Mouse (Mus musculus): ENCODE data around the gene Pepd. TPM values are rescaled to one million over a fixed set of nuclear protein-coding genes. Genes with fewer than 3 reads are reported as not detected.

The Pepd gene
- total and polyA plus RNA-seq, 3 experiments = 29.7 to 48.0 TPM; not detected in 1

DNA sequence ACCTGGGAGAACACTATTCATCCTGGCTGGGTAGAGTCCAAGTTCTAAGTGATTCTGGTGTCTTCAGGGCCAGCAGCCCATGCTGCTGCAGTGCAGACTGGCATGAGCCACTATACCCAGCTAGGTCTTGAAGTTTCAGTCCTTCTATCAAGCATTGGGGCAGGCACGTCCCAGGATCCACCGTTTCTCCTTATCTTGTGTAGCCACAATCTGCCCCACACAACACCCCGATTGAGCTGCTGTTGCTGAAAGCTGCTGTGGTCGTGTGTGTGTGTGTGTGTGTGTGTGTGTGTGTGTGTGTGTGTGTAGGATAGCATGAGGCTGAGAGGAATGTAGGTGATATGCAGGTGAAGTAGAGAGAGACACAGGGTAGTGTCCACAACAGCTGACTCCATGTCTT, 123.4 kb downstream of the Pepd start:
- no peaks in the 10 kb centered on the region for H3K79me2 ChIP-seq (ENCODE audit: control insufficient read depth, insufficient read depth, low read length, poor library complexity)

DNA sequence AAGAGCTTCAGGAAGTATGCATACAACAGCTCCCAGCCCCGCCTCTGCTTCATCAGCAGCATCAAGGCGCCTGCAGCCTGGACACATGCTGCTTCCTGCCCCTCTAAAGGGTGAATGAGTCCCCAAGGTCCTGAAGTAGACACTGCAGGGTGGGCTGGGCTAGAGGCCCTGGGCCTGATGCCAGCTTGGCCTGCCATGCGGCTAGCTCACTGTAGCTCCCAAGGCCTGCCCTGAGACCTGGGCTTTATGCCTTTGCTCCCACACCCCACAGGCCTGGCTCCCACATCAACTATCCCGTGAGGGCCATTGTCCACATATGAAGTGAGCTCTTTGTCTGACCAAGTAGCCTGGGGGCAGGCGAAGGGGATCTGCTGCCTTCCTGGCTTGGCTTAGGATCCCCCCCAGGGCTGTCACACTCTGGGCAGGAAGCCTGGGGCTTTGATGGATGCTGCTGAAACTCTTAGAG, 124.1 kb downstream of the Pepd start:
- TF ChIP-seq CTCF (IDR thresholded peaks at IDR 0.05 in 2 of 3, conservative IDR thresholded peaks at IDR 0.05 in 1 of 3; ENCODE audit: control insufficient read depth in 1 of 3, insufficient read depth in 1 of 3, low read depth in 2 of 3, low read length in 3 of 3, poor library complexity in 1 of 3, severe bottlenecking in 1 of 3) = no peak
- TF ChIP-seq CHD2 (IDR thresholded peaks at IDR 0.05; ENCODE audit: low read length) = no peak
- no peak for TF ChIP-seq MYC (IDR thresholded peaks at IDR 0.05; ENCODE audit: low read depth, low read length)
- no peak for TF ChIP-seq RCOR1 (IDR thresholded peaks at IDR 0.05; ENCODE audit: low read depth, low read length)
- TF ChIP-seq UBTF (IDR thresholded peaks at IDR 0.05; ENCODE audit: borderline replicate concordance, insufficient read depth, low read depth, low read length) = no peak
- no peak for TF ChIP-seq USF2 (IDR thresholded peaks at IDR 0.05; ENCODE audit: borderline replicate concordance in 1 of 2, insufficient read depth in 1 of 2, low read depth in 1 of 2, low read length in 2 of 2)
- TF ChIP-seq MXI1 (IDR thresholded peaks at IDR 0.05; ENCODE audit: low read depth, low read length) = no peak
- TF ChIP-seq SIN3A (IDR thresholded peaks at IDR 0.05; ENCODE audit: low read length) = no peak
- no peak for TF ChIP-seq POLR2AphosphoS2 (IDR thresholded peaks at IDR 0.05; ENCODE audit: low read length)
- no peak for TF ChIP-seq MAZ (IDR thresholded peaks at IDR 0.05; ENCODE audit: low read depth, low read length)
- no peak for TF ChIP-seq CHD1 (IDR thresholded peaks at IDR 0.05; ENCODE audit: low read depth, low read length)
- peaks cover 0 to 5% of the 10 kb centered on the region in 2 experiments; a peak in 2 of 4 replicates for H3K36me3 ChIP-seq (ENCODE audit: control insufficient read depth in 1 of 2, insufficient read depth in 2 of 2, low read length in 2 of 2)
- no peaks in the 10 kb centered on the region for H3K79me2 ChIP-seq (ENCODE audit: control insufficient read depth, insufficient read depth, low read length, poor library complexity)
- peak; percentile 29 for DNase-seq (ENCODE audit: low read depth, low spot score)
- no peak overlapping the region for H3K4me3 ChIP-seq (ENCODE audit: control insufficient read depth in 1 of 2, insufficient read depth in 1 of 2, low read depth in 2 of 2, low read length in 2 of 2)
- no peaks in the 10 kb centered on the region for H3K9me3 ChIP-seq (replicated peaks; ENCODE audit: insufficient read depth, low read length)
- H3K27ac ChIP-seq (ENCODE audit: control insufficient read depth, low read depth, low read length) = no peak overlapping the region
- no peak overlapping the region for H3K9ac ChIP-seq (ENCODE audit: control insufficient read depth, low read depth, low read length, poor library complexity, severe bottlenecking)
- no peaks in the 10 kb centered on the region for H3K27me3 ChIP-seq (ENCODE audit: control insufficient read depth in 1 of 2, insufficient read depth in 2 of 2, low read length in 2 of 2)
- peaks cover 2 to 10% of the 10 kb centered on the region in 2 experiments; a peak in 2 of 4 replicates for H3K4me1 ChIP-seq (ENCODE audit: control insufficient read depth in 1 of 2, insufficient read depth in 2 of 2, low read length in 2 of 2)

More for the DNA sequence above, 123.4 kb downstream of the Pepd start:
- Histone ChIP-seq H3K4me1 (ENCODE audit: control insufficient read depth in 1 of 2, insufficient read depth in 2 of 2, low read length in 2 of 2) (peaks cover 2 to 10% of the 10 kb centered on the region in 2 experiments; a peak in 2 of 4 replicates), H3K9ac (ENCODE audit: control insufficient read depth, low read depth, low read length, poor library complexity, severe bottlenecking) (no peak overlapping the region), H3K9me3 (replicated peaks; ENCODE audit: insufficient read depth, low read length) (no peaks in the 10 kb centered on the region), H3K4me3 (ENCODE audit: control insufficient read depth in 1 of 2, insufficient read depth in 1 of 2, low read depth in 2 of 2, low read length in 2 of 2) (no peak overlapping the region), H3K27ac (ENCODE audit: control insufficient read depth, low read depth, low read length) (no peak overlapping the region), H3K27me3 (ENCODE audit: control insufficient read depth in 1 of 2, insufficient read depth in 2 of 2, low read length in 2 of 2) (no peaks in the 10 kb centered on the region), H3K36me3 (ENCODE audit: control insufficient read depth in 1 of 2, insufficient read depth in 2 of 2, low read length in 2 of 2) (peaks cover 0 to 5% of the 10 kb centered on the region in 2 experiments; a peak in 2 of 4 replicates)
- TF ChIP-seq GATA1 (IDR thresholded peaks at IDR 0.05; ENCODE audit: low read depth, low read length) (peak; percentile 40; the same call in 1 of the 2 replicates), USF1 (IDR thresholded peaks at IDR 0.05; ENCODE audit: low read depth, low read length) (no peak), TCF12 (IDR thresholded peaks at IDR 0.05; ENCODE audit: low read depth, low read length) (peak; percentile 60; the same call in 1 of the 2 replicates), TAL1 (IDR thresholded peaks at IDR 0.05; ENCODE audit: low read length) (peak; percentile 25), SIN3A (IDR thresholded peaks at IDR 0.05; ENCODE audit: low read length) (peak; percentile 41; the same call in 1 of the 2 replicates), ZC3H11A (IDR thresholded peaks at IDR 0.05; ENCODE audit: low read depth, low read length) (no peak), CHD2 (IDR thresholded peaks at IDR 0.05; ENCODE audit: low read length) (no peak), EP300 (IDR thresholded peaks at IDR 0.05; ENCODE audit: low read depth in 1 of 2, low read length in 2 of 2) (peak in 1 of 2 experiments; percentile 72; a peak in 2 of 4 replicates), ELF1 (IDR thresholded peaks at IDR 0.05; ENCODE audit: low read depth, low read length) (no peak), RCOR1 (IDR thresholded peaks at IDR 0.05; ENCODE audit: low read depth, low read length) (peak; percentile 67), ETS1 (IDR thresholded peaks at IDR 0.05; ENCODE audit: low read depth, low read length) (peak; percentile 54)
- DNase-seq (ENCODE audit: low read depth, low spot score) = peak; percentile 76

All from MEL (cell line).